ENCODE assay signal across 8 mouse cellular contexts in the genomic region with DNA sequence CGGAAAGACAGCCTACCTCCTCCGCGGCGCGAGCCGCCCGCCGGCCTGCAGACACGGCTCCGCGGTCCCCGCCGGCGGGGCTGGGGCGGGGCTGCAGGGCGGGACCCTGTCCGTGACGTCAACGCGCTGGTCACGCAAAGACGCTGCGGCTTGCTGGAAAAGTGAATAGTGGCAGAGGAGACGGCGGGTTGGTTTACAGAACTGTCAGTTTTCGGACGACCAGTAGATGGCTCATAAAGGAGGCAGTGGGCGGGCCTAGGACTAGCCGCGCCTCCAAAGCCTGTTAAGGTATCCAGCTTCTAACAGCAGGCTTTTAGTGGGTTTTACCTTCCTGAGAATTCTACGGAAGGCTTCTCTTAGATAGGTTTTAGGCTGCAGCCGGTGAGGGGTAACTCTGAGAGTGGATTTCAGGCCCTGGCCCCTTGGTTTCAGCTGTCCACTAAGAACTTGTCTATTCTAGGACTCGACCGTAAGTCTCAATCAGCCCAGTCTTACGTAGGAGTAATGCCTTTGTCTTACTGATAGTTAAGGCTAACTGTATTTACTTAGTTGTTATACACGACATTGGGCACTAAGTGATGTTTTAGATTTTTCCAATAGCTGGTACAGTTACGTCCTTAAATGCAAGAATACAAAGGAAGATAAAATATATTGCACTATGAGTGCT. TPM values are rescaled to one million over a fixed set of nuclear protein-coding genes. Genes with fewer than 3 reads are reported as not detected.
DNase-seq lines count a peak whose midpoint lies in the region; ATAC-seq and TF ChIP-seq lines count a peak whose summit lies in the region.

A gene (minus strand): TSS at position 108 of the 667 bp plus-strand sequence.

- peak; percentile 99 for DNase-seq in ZHBTc4 (ENCODE audit: low read depth, low spot score)
- peak; percentile 99 for DNase-seq in gastrocnemius, adult 2 months
- peak; percentile 99 for DNase-seq in hindbrain, postnatal 0 days (ENCODE audit: low spot score)
- peak; percentile 98 to 99 for DNase-seq in left cerebral cortex, adult 2 months (ENCODE audit: extremely low spot score in 1 of 2, low spot score in 2 of 2)
- peak; percentile 99 to 100 for DNase-seq in right cerebral cortex, adult 2 months (ENCODE audit: low spot score in 2 of 2)
- peak; percentile 99 for DNase-seq in urinary bladder, postnatal 14 days (ENCODE audit: low spot score)

- H3K4me1 ChIP-seq in hindbrain, postnatal 0 days (ENCODE audit: insufficient read depth, low read length), result peaks cover 8% of the 10 kb centered on the region

- no peaks in the 10 kb centered on the region for H3K27me3 ChIP-seq in hindbrain, postnatal 0 days (ENCODE audit: insufficient read depth, low read length)

- intact Hi-C loops in gastrocnemius, adult 2 months (cut with DNase I), result loop anchor here (5.0 to 10.0 kb wide), 2 partner anchors 899 to 1776 kb away; no protein-coding TSS in a partner anchor
- intact Hi-C loops in left cerebral cortex, adult 2 months (cut with DNase I), result loop anchor here (10.0 kb wide), 1 partner anchor 219 kb away; a partner anchor contains a TSS

- peak within 1 kb of the TSS; percentile 80 for H3K4me3 ChIP-seq in gastrocnemius, adult 2 months
- peak within 1 kb of the TSS; percentile 95 for H3K4me3 ChIP-seq in hindbrain, postnatal 0 days (ENCODE audit: low read length)
- peak within 1 kb of the TSS; percentile 89 for H3K4me3 ChIP-seq in left cerebral cortex, adult 2 months

- WGBS in hindbrain, postnatal 0 days, result 2% methylated on average over 37 of the region's 37 CpGs

- H3K4me2 ChIP-seq in hindbrain, postnatal 0 days (ENCODE audit: low read depth, low read length), result peak within 1 kb of the TSS; percentile 56

- peak within 1 kb of the TSS; percentile 94 for H3K27ac ChIP-seq in gastrocnemius, adult 2 months
- H3K27ac ChIP-seq in hindbrain, postnatal 0 days, result peak within 1 kb of the TSS; percentile 95
- H3K27ac ChIP-seq in left cerebral cortex, adult 2 months, result peak within 1 kb of the TSS; percentile 100

- peak; percentile 99 for ATAC-seq in common myeloid progenitor, adult 5-6 weeks (replicated peaks; ENCODE audit: low read depth, poor library complexity, severe bottlenecking)
- peak; percentile 100 for ATAC-seq in hindbrain, postnatal 0 days
- ATAC-seq in megakaryocyte, adult 5-6 weeks (ENCODE audit: poor library complexity, severe bottlenecking), result peak; percentile 98

- no peak for TF ChIP-seq CTCF in gastrocnemius, adult 2 months (IDR thresholded peaks at IDR 0.05)
- TF ChIP-seq CTCF in hindbrain, postnatal 0 days (IDR thresholded peaks at IDR 0.05; ENCODE audit: low read depth), result no peak; the same call in 1 of the 2 replicates
- TF ChIP-seq CTCF in left cerebral cortex, adult 2 months (IDR thresholded peaks at IDR 0.05), result peak; percentile 16

- peak within 1 kb of the TSS; percentile 96 for H3K9ac ChIP-seq in hindbrain, postnatal 0 days (replicated peaks; ENCODE audit: low read length)

- H3K9me3 ChIP-seq in hindbrain, postnatal 0 days (ENCODE audit: low read length), result no peaks in the 10 kb centered on the region

- no peaks in the 10 kb centered on the region for H3K36me3 ChIP-seq in hindbrain, postnatal 0 days (ENCODE audit: insufficient read depth, low read length)

RNA-seq across cellular contexts. Expression of the gene that starts here (rescaled TPM):
- 17.1 and 26.3 TPM in 2 replicates for total RNA-seq in common myeloid progenitor, adult 5-6 weeks (2017)
- total RNA-seq in gastrocnemius, adult 2 months (2021), result 1 to 10 TPM; 6.7 to 7.9 TPM
- 62.1 and 69.5 TPM in 2 replicates for total RNA-seq in hindbrain, postnatal 0 days (2014; rRNA removed)
- 191 and 199 TPM in 2 replicates for polyA plus RNA-seq in hindbrain, postnatal 0 days (2015; fragmentation: Nextera tagmentation; extraction: Ambion mirVana)
- 10 to 100 TPM; 63.8 to 69.7 TPM for total RNA-seq in left cerebral cortex, adult 2 months (2021)
- total RNA-seq in megakaryocyte, adult 5-6 weeks (2015), result 109 and 113 TPM in 2 replicates
- total RNA-seq in megakaryocyte, adult 5-6 weeks (2017), result 65.5 and 72.3 TPM in 2 replicates

Comparison
In these comparisons a context has a peak if more than half of its experiments do, and no peak if none do; other contexts are left out.
1. Peak in every context shown above with its lines: DNase-seq, ATAC-seq, H3K4me3 ChIP-seq and H3K27ac ChIP-seq.